Mouse (Mus musculus) small intestine, adult 2 months (tissue): ENCODE measurements around the gene Wdr1.

Experiments used
- CTCF ChIP-seq: fragments of 200-500 bp; IDR thresholded peaks from 2 replicates; pipeline ENCODE4 v1.5.1; 2012; ENCODE audit warnings: low read depth, mild to moderate bottlenecking, control low read depth, inconsistent platforms, low read length, moderate library complexity, mixed read lengths; ENCODE audit not compliant: insufficient replicate concordance, insufficient read length; ENCODE audit errors: extremely low read depth
- POLR2A ChIP-seq: fragments of 200-500 bp; IDR thresholded peaks from 2 replicates; pipeline ENCODE4 v1.6.1; 2012; ENCODE audit warnings: low read depth, mild to moderate bottlenecking, control low read depth, inconsistent platforms, low read length, moderate library complexity

GRCm38 (mm10) chr5:38540898-38541297 is 22.1 kb downstream of the Wdr1 start:
- TF ChIP-seq POLR2A (no peak), CTCF (no peak)
